Mouse (Mus musculus) gastrocnemius, adult 2 months (tissue): Measurements from ENCODE around the gene App. TPM values are rescaled to one million over a fixed set of nuclear protein-coding genes. Genes with fewer than 3 reads are reported as not detected.

ENCODE experiments used
- DNase-seq: peaks from one replicate; pipeline ENCODE4 v3.0.0; 2022
- H3K27ac ChIP-seq: fragments of 200-600 bp; 2 replicates; pipeline ENCODE4 v1.8.1; 2022; ENCODE audit warnings: mild to moderate bottlenecking
- H3K4me3 ChIP-seq: fragments of 200-600 bp; 2 replicates; pipeline ENCODE4 v1.8.1; 2022; ENCODE audit warnings: mild to moderate bottlenecking, moderate library complexity
- CTCF ChIP-seq: fragments of 200-600 bp; IDR thresholded peaks from 2 replicates; pipeline ENCODE4 v1.8.1; 2022; ENCODE audit warnings: antibody characterized with exemption, mild to moderate bottlenecking, moderate library complexity
- intact Hi-C: fragments of 180-260 bp; cut with DNase I; formaldehyde crosslinking; loops from one replicate; pipeline ENCODE4 v1.15.1; 2025
- total RNA-seq, 2 experiments: library from RNA; stranded (reverse); gene quantifications; 2 replicates each; pipeline ENCODE4 v1.2.3; 2021

App gene
- total RNA-seq, 2 experiments from 2014 or later: 66.5 to 103 TPM

GRCm38 (mm10) chr16:85017845-85018244, 155.7 kb downstream of the App start:
- Histone ChIP-seq H3K27ac (no peak overlapping the region), H3K4me3 (no peak overlapping the region)
- intact Hi-C loops: no loop called here
- no peak for TF ChIP-seq CTCF
- no peak for DNase-seq

DNA sequence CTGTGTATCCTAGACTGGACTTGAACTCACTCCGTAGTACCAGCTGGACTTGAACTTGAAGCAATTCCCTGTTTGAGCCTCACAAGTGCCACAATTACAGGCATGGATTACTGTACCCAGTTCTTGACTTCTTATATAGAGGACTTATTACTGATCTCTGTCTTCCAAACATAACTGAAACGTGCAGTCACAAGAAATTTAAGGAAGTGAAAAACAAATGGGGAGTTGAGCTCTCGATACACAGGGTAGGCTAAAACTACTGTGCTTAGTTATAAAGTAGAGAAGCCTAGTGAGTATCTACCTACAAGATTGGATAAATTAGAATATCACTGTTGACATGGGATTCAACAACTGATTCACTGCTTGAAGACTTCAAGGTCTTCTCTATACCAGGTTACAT, 160.9 kb downstream of the App start:
- Histone ChIP-seq H3K4me3 (no peak overlapping the region), H3K27ac (no peak overlapping the region)
- DNase-seq: no peak
- TF ChIP-seq CTCF: no peak
- intact Hi-C loops: no loop called here

DNA sequence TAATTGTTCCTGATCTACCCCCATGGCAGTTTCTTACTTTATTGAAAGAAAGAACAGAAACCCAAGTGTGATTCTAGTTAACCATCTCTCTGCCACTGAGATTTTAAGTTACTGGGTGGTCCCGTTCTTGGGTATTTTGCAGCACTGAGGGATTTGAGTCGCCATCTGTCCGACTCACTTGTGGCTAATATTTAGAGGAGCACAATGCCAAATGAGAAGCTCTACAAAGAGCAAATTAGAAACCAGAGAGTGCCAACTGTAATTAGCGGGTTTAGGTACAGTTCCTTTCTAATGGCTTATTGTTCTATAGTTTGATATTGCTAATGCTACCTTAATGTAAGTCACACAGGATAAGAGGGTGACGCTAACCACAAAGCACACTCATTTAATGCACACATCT, 161.4 kb downstream of the App start:
- no peak for DNase-seq
- intact Hi-C loops: no loop called here
- no peak for TF ChIP-seq CTCF
- Histone ChIP-seq H3K4me3 (no peak overlapping the region), H3K27ac (no peak overlapping the region)

DNA sequence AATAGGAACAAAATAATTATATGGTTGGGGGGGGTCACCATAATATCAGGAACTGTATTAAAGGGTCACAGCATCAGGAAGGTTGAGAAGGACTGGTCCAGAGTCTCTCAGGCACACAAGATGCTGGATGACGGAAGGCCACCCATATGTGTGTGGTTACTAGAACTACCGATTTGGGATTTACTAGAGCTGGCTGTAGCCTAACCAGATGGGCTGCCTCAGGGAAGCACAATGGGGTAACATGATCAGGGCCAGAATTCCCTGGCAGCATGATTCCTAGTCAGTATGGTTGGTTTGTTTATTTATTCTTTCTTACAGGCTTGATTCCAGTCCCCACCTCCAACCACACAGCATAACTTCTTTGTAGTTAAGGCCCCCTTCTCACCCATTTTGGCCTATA, 162.9 kb downstream of the App start:
- no peak overlapping the region for H3K4me3 ChIP-seq
- DNase-seq: no peak
- H3K27ac ChIP-seq: no peak overlapping the region
- TF ChIP-seq CTCF: no peak
- intact Hi-C loops: no loop called here

- intact Hi-C loops: no loop called here
- Histone ChIP-seq H3K27ac (no peak overlapping the region), H3K4me3 (no peak overlapping the region)
- no peak for DNase-seq
- TF ChIP-seq CTCF: no peak
Measured at GRCm38 (mm10) chr16:85008866-85009645, 164.5 kb downstream of the App start.

- no peak overlapping the region for H3K4me3 ChIP-seq
- TF ChIP-seq CTCF: no peak
- no peak for DNase-seq
- H3K27ac ChIP-seq: no peak overlapping the region
- intact Hi-C loops: loop anchor here (5.0 kb wide), 1 partner anchor 45 kb away; no protein-coding TSS in a partner anchor
Measured at GRCm38 (mm10) chr16:85001939-85002556, 171.5 kb downstream of the App start.

DNA sequence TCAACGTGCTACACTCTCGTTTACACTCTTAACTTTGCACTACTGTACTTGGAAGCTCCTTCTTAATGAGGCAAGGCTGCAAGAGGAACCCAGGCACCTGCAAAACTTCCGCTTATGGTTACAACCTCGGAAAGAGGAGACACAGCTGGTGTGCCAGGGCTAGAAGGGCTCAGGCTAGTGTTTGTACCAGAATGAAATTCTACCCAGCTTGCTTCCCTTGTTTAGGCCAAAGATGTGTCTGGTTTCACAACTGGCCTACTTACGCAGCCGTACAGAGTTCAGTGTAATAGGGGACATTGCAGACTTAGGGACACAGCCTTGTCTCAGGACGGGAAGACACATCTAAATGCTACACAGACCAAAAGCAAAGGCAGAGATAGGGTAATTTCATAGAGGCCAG, 173.3 kb downstream of the App start:
- H3K27ac ChIP-seq: peak overlapping the region; percentile 49; the same call in 1 of the 2 replicates
- peak; percentile 68 for DNase-seq
- intact Hi-C loops: loop anchor here (5.0 kb wide), 1 partner anchor 43 kb away; no protein-coding TSS in a partner anchor
- no peak overlapping the region for H3K4me3 ChIP-seq
- TF ChIP-seq CTCF: no peak

DNA sequence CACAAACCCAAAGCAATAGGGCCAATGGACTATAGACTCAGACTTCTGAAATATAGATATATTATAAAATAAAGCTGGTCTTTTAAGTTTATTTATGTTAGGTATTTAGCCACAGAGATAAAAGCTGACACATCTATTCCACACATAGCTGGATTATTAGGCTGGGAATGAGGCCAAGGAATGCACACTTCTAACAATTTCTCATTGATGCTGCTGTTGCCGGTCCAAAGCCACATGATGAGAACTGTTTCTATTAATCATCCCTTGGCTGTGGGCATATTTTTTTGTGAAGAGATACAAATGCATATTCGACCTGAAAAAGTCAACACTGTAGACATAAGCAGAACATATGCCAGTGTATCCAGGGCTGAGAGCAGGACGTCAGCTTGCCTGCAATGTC, 176.0 kb downstream of the App start:
- intact Hi-C loops: no loop called here
- no peak for DNase-seq
- TF ChIP-seq CTCF: no peak
- Histone ChIP-seq H3K4me3 (no peak overlapping the region), H3K27ac (no peak overlapping the region)

GRCm38 (mm10) chr16:84995441-84995867, 178.1 kb downstream of the App start:
- intact Hi-C loops: no loop called here
- no peak for DNase-seq
- TF ChIP-seq CTCF: no peak
- no peak overlapping the region for H3K27ac ChIP-seq
- H3K4me3 ChIP-seq: no peak overlapping the region

DNA sequence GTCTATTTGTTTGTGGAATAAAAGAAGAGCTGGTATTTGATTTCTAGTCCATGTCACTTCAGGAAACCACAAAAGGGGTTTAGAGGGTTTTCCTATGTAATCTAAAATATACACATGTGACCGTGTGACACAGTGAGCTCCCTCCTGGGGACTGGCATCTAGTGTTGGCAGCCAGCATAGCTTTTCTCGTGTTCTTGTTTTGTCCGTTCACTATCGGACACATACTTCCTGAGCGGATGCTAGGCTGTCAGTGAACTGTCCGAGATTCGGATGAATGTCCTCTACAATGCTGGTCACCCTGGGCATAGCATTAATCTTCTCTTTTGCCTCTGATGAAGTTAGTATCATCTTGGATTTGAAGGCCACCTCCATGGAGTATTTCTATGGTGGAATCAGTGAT, 180.7 kb downstream of the App start:
- Histone ChIP-seq H3K4me3 (no peak overlapping the region), H3K27ac (no peak overlapping the region)
- no peak for DNase-seq
- TF ChIP-seq CTCF: no peak
- intact Hi-C loops: no loop called here

GRCm38 (mm10) chr16:84991011-84991410, 182.6 kb downstream of the App start:
- no peak overlapping the region for H3K4me3 ChIP-seq
- no peak for TF ChIP-seq CTCF
- intact Hi-C loops: no loop called here
- H3K27ac ChIP-seq: no peak overlapping the region
- DNase-seq: peak; percentile 26

- peak; percentile 44 for DNase-seq
- intact Hi-C loops: no loop called here
- no peak overlapping the region for H3K27ac ChIP-seq
- no peak overlapping the region for H3K4me3 ChIP-seq
- TF ChIP-seq CTCF: no peak
Measured at GRCm38 (mm10) chr16:84989938-84990337, 183.6 kb downstream of the App start.

DNA sequence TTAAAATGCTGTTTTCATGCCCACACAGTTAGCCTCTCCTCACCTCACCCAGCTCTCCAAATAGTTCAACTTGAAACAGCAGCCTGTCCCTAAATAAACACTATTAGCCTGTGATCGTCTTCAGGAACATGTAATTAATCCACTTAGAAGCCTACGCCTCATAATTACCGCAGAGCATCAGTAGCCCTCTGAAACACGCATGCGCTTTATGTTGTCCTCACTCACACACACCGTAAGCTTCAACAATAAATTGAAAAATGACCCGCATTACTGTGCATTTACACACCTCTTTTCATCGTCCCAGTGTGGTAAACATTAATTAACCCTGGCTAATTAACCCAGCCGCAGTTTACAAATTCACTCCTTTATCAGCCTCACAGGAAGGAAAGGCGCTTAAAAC, 184.1 kb downstream of the App start:
- Histone ChIP-seq H3K4me3 (no peak overlapping the region), H3K27ac (no peak overlapping the region)
- no peak for TF ChIP-seq CTCF
- intact Hi-C loops: no loop called here
- DNase-seq: no peak
